ENCODE assay signal across 9 mouse cellular contexts in genomic region chr12:21472487-21472886, GRCm38 (mm10). TPM values are rescaled to one million over a fixed set of nuclear protein-coding genes. Genes with fewer than 3 reads are reported as not detected.
DNase-seq lines count a peak whose midpoint lies in the region; ATAC-seq lines count a peak whose summit lies in the region.
"Had no signal": no experiment of that assay in that cellular context is flagged by ENCODE, and none has a peak within 500 bp of the region (broad histone marks: within the 10 kb centered on the region; RNA-seq: fewer than 3 reads in every experiment).

No protein-coding gene starts in this region.

- no peaks in the 10 kb centered on the region for H3K9me3 ChIP-seq in forebrain, embryonic 14.5 days (replicated peaks; ENCODE audit: control insufficient read depth, low read length)
- H3K9me3 ChIP-seq: liver, embryonic 15.5 days had no signal

- H3K27me3 ChIP-seq in forebrain, embryonic 14.5 days (replicated peaks; ENCODE audit: control insufficient read depth, insufficient read depth, low read length): no peaks in the 10 kb centered on the region
- H3K27me3 ChIP-seq: liver, embryonic 15.5 days had no signal

- ATAC-seq in forebrain, embryonic 14.5 days: no peak

- H3K4me1 ChIP-seq in forebrain, embryonic 14.5 days (ENCODE audit: control insufficient read depth, insufficient read depth, low read length): no peaks in the 10 kb centered on the region
- H3K4me1 ChIP-seq: liver, embryonic 15.5 days had no signal

- H3K4me2 ChIP-seq in forebrain, embryonic 14.5 days (ENCODE audit: low read length): no peak overlapping the region
- H3K4me2 ChIP-seq: liver, embryonic 15.5 days had no signal

- peak; percentile 39 to 52 for DNase-seq in left cerebral cortex, adult 18-20 months (ENCODE audit: low spot score in 2 of 2)
- DNase-seq in left cerebral cortex, adult 11 months (ENCODE audit: low spot score): no peak
- peak; percentile 45 for DNase-seq in adipocyte (ENCODE audit: low spot score)
- DNase-seq in gastrocnemius, postnatal 25 days: peak; percentile 75
- peak; percentile 26 to 50 for DNase-seq in kidney, postnatal 36 days
- DNase-seq in retina, postnatal 1 day: peak; percentile 46
- no peak for DNase-seq in thymus, postnatal 10 days (ENCODE audit: low spot score in 2 of 2)
- DNase-seq in forebrain, embryonic 14.5 days (ENCODE audit: low spot score): no peak

- H3K36me3 ChIP-seq in forebrain, embryonic 14.5 days (ENCODE audit: control insufficient read depth, insufficient read depth, low read length): no peaks in the 10 kb centered on the region
- H3K36me3 ChIP-seq: liver, embryonic 15.5 days had no signal

- H3K27ac ChIP-seq in forebrain, embryonic 14.5 days (ENCODE audit: low read depth, low read length): no peak overlapping the region
- H3K27ac ChIP-seq: liver, embryonic 15.5 days had no signal

- no peak overlapping the region for H3K4me3 ChIP-seq in forebrain, embryonic 14.5 days (ENCODE audit: low read depth, low read length)
- H3K4me3 ChIP-seq: liver, embryonic 15.5 days had no signal

- WGBS in forebrain, embryonic 14.5 days: 74% methylated on average over 4 of the region's 4 CpGs

- no peak overlapping the region for H3K9ac ChIP-seq in forebrain, embryonic 14.5 days (ENCODE audit: low read length)
- H3K9ac ChIP-seq: liver, embryonic 15.5 days had no signal

RNA-seq across cellular contexts. Expression of gene Ywhaq, which starts 55.0 kb away (rescaled TPM):
- total RNA-seq in left cerebral cortex, adult 18-20 months (2021): 100 to 1,000 TPM; 437 to 458 TPM
- 10 to 100 TPM; 28.6 to 36.6 TPM for total RNA-seq in gastrocnemius, postnatal 25 days (2021)
- 1,318 and 1,340 TPM in 2 replicates for polyA plus RNA-seq in forebrain, embryonic 14.5 days (2014; fragmentation: Nextera tagmentation; extraction: Ambion mirVana)

Comparison
In these comparisons a context has a peak if more than half of its experiments do, and no peak if none do; other contexts are left out.
1. DNase-seq: peak in left cerebral cortex, adult 18-20 months (2 of 2), adipocyte (single experiment), gastrocnemius, postnatal 25 days (single experiment), kidney, postnatal 36 days (2 of 2) and retina, postnatal 1 day (single experiment); none in left cerebral cortex, adult 11 months (single experiment), thymus, postnatal 10 days (0 of 2) and forebrain, embryonic 14.5 days (single experiment).
2. RNA of gene Ywhaq, which starts 55.0 kb away (total RNA-seq): 437 to 458 TPM in left cerebral cortex, adult 18-20 months; 28.6 to 36.6 TPM in gastrocnemius, postnatal 25 days; every median in the first group is over 10 times any median in the second.